Mouse (Mus musculus): ENCODE results near the gene Fgd2.
A peak's percentile ranks its signal among the peaks of the same experiment; 100 is the strongest.

GRCm38 (mm10) chr17:29347645-29348256 is 13.0 kb upstream of the Fgd2 start, which contains the start of gene Mtch1:
- TF ChIP-seq CTCF (IDR thresholded peaks at IDR 0.05; ENCODE audit: borderline replicate concordance, control insufficient read depth, extremely low read depth, insufficient read depth, low read length, poor library complexity) (0 out of 2 replicates have a peak, but pooled peaks have one; percentile 11), POLR2A (IDR thresholded peaks at IDR 0.05; ENCODE audit: control insufficient read depth, extremely low read depth, insufficient read depth, low read length, poor library complexity) (peak; percentile 97)

Data from thymus, adult 2 months (tissue).